Mouse (Mus musculus): ENCODE data around the gene Adamts2.

Adamts2 gene

GRCm38 (mm10) chr11:50623806-50624205 is 21.9 kb downstream of the Adamts2 start:
- DNase-seq (ENCODE audit: low read depth, low spot score), result no peak

- DNase-seq (ENCODE audit: low read depth, low spot score), result no peak
Observed at GRCm38 (mm10) chr11:50624239-50624638, 22.4 kb downstream of the Adamts2 start.

- no peak for DNase-seq (ENCODE audit: low read depth, low spot score)
Observed at GRCm38 (mm10) chr11:50624720-50625119, 22.8 kb downstream of the Adamts2 start.

GRCm38 (mm10) chr11:50628915-50629314 is 27.0 kb downstream of the Adamts2 start:
- no peak for DNase-seq (ENCODE audit: low read depth, low spot score)

GRCm38 (mm10) chr11:50630462-50630861 is 28.6 kb downstream of the Adamts2 start:
- DNase-seq (ENCODE audit: low read depth, low spot score), result no peak

GRCm38 (mm10) chr11:50632270-50632669 is 30.4 kb downstream of the Adamts2 start:
- DNase-seq (ENCODE audit: low read depth, low spot score), result no peak

GRCm38 (mm10) chr11:50635051-50635590 is 33.2 kb downstream of the Adamts2 start:
- no peak for DNase-seq (ENCODE audit: low read depth, low spot score)

- no peak for DNase-seq (ENCODE audit: low read depth, low spot score)
Observed at GRCm38 (mm10) chr11:50637026-50637425, 35.1 kb downstream of the Adamts2 start.

- no peak for DNase-seq (ENCODE audit: low read depth, low spot score)
Observed at GRCm38 (mm10) chr11:50638197-50638867, 36.4 kb downstream of the Adamts2 start.

- no peak for DNase-seq (ENCODE audit: low read depth, low spot score)
Observed at GRCm38 (mm10) chr11:50638868-50639220, 37.0 kb downstream of the Adamts2 start.

- DNase-seq (ENCODE audit: low read depth, low spot score), result no peak
Observed at GRCm38 (mm10) chr11:50642583-50642982, 40.7 kb downstream of the Adamts2 start.

GRCm38 (mm10) chr11:50646148-50646547 is 44.3 kb downstream of the Adamts2 start:
- no peak for DNase-seq (ENCODE audit: low read depth, low spot score)

GRCm38 (mm10) chr11:50648143-50648807 is 46.4 kb downstream of the Adamts2 start:
- DNase-seq (ENCODE audit: low read depth, low spot score), result no peak

GRCm38 (mm10) chr11:50650037-50650436 is 48.2 kb downstream of the Adamts2 start:
- DNase-seq (ENCODE audit: low read depth, low spot score), result no peak

- DNase-seq (ENCODE audit: low read depth, low spot score), result no peak
Observed at GRCm38 (mm10) chr11:50653746-50654431, 52.0 kb downstream of the Adamts2 start.

- DNase-seq (ENCODE audit: low read depth, low spot score), result no peak
Observed at GRCm38 (mm10) chr11:50658826-50659225, 56.9 kb downstream of the Adamts2 start.

GRCm38 (mm10) chr11:50662176-50662575 is 60.3 kb downstream of the Adamts2 start:
- no peak for DNase-seq (ENCODE audit: low read depth, low spot score)

GRCm38 (mm10) chr11:50664826-50665225 is 62.9 kb downstream of the Adamts2 start:
- no peak for DNase-seq (ENCODE audit: low read depth, low spot score)

- DNase-seq (ENCODE audit: low read depth, low spot score), result no peak
Observed at GRCm38 (mm10) chr11:50669542-50670362, 67.9 kb downstream of the Adamts2 start.

- DNase-seq (ENCODE audit: low read depth, low spot score), result no peak
Observed at GRCm38 (mm10) chr11:50670363-50670725, 68.5 kb downstream of the Adamts2 start.

- no peak for DNase-seq (ENCODE audit: low read depth, low spot score)
Observed at GRCm38 (mm10) chr11:50670881-50671280, 69.0 kb downstream of the Adamts2 start.

GRCm38 (mm10) chr11:50671376-50671775 is 69.5 kb downstream of the Adamts2 start:
- no peak for DNase-seq (ENCODE audit: low read depth, low spot score)

Measured in R1 (cell line).